Mouse (Mus musculus): Measurements from ENCODE around the gene Rbl2. TPM values are rescaled to one million over a fixed set of nuclear protein-coding genes. Genes with fewer than 3 reads are reported as not detected.
A peak's percentile ranks its signal among the peaks of the same experiment; 100 is the strongest.

Gene Rbl2
- polyA plus RNA-seq (2016; fragmentation: Nextera tagmentation; extraction: Ambion mirVana), result 4.4 and 6.2 TPM in 2 replicates

- Histone ChIP-seq H3K4me3 (peak within 1 kb of the TSS; percentile 93), H3K9me3 (replicated peaks) (no peaks in the 10 kb centered on the region), H3K27me3 (ENCODE audit: low read depth, poor library complexity, severe bottlenecking) (no peaks in the 10 kb centered on the region), H3K27ac (peak within 1 kb of the TSS; percentile 84), H3K36me3 (no peaks in the 10 kb centered on the region), H3K4me1 (peaks cover 19% of the 10 kb centered on the region)
- DNase-seq (ENCODE audit: low spot score), result peak; percentile 93
- WGBS, result 0% methylated on average over 25 of the region's 25 CpGs
Observed at GRCm38 (mm10) chr8:91069834-91070233, at the start of gene Rbl2. Gene Rbl2, plus strand, starts transcription at chr8:91070057.

- Histone ChIP-seq H3K27me3 (ENCODE audit: low read depth, poor library complexity, severe bottlenecking) (no peaks in the 10 kb centered on the region), H3K4me3 (no peak overlapping the region), H3K36me3 (peaks cover 99% of the 10 kb centered on the region), H3K4me1 (no peaks in the 10 kb centered on the region), H3K27ac (no peak overlapping the region), H3K9me3 (replicated peaks) (no peaks in the 10 kb centered on the region)
- WGBS, result 87% methylated on average over 6 of the region's 6 CpGs
- no peak for DNase-seq (ENCODE audit: low spot score)
Observed at GRCm38 (mm10) chr8:91034417-91034816, 35.4 kb upstream of the Rbl2 start.

- H3K36me3 ChIP-seq, result peaks cover 99% of the 10 kb centered on the region
- H3K4me3 ChIP-seq, result no peak overlapping the region
- no peak for DNase-seq (ENCODE audit: low spot score)
- H3K27me3 ChIP-seq (ENCODE audit: low read depth, poor library complexity, severe bottlenecking), result no peaks in the 10 kb centered on the region
- no peaks in the 10 kb centered on the region for H3K9me3 ChIP-seq (replicated peaks)
- H3K27ac ChIP-seq, result no peak overlapping the region
- WGBS, result 83% methylated on average over 6 of the region's 6 CpGs
- no peaks in the 10 kb centered on the region for H3K4me1 ChIP-seq
Observed at GRCm38 (mm10) chr8:91036905-91037304, 33.0 kb upstream of the Rbl2 start.

- H3K36me3 ChIP-seq, result peaks cover 99% of the 10 kb centered on the region
- 96% methylated on average over 1 of the region's 1 CpGs for WGBS
Observed at GRCm38 (mm10) chr8:91038637-91039036, 31.2 kb upstream of the Rbl2 start.

GRCm38 (mm10) chr8:91046370-91046769, 23.5 kb upstream of the Rbl2 start:
- H3K27ac ChIP-seq, result no peak overlapping the region
- H3K36me3 ChIP-seq, result peaks cover 87% of the 10 kb centered on the region
- no peak overlapping the region for H3K4me3 ChIP-seq
- 89% methylated on average over 4 of the region's 4 CpGs for WGBS
- H3K9me3 ChIP-seq (replicated peaks), result no peaks in the 10 kb centered on the region
- H3K4me1 ChIP-seq, result no peaks in the 10 kb centered on the region
- DNase-seq (ENCODE audit: low spot score), result no peak
- no peaks in the 10 kb centered on the region for H3K27me3 ChIP-seq (ENCODE audit: low read depth, poor library complexity, severe bottlenecking)

More at GRCm38 (mm10) chr8:91038637-91039036, 31.2 kb upstream of the Rbl2 start:
- Histone ChIP-seq H3K27ac (no peak overlapping the region), H3K27me3 (ENCODE audit: low read depth, poor library complexity, severe bottlenecking) (no peaks in the 10 kb centered on the region), H3K9me3 (replicated peaks) (no peaks in the 10 kb centered on the region), H3K4me3 (no peak overlapping the region), H3K4me1 (no peaks in the 10 kb centered on the region)
- DNase-seq (ENCODE audit: low spot score), result no peak

GRCm38 (mm10) chr8:91051037-91051436, 18.8 kb upstream of the Rbl2 start:
- 83% methylated on average over 8 of the region's 8 CpGs for WGBS
- peaks cover 56% of the 10 kb centered on the region for H3K36me3 ChIP-seq
- no peak overlapping the region for H3K27ac ChIP-seq

GRCm38 (mm10) chr8:91054418-91054817, 15.4 kb upstream of the Rbl2 start:
- no peak for DNase-seq (ENCODE audit: low spot score)
- no peak overlapping the region for H3K27ac ChIP-seq
- WGBS, result 91% methylated on average over 4 of the region's 4 CpGs

More at GRCm38 (mm10) chr8:91051037-91051436, 18.8 kb upstream of the Rbl2 start:
- Histone ChIP-seq H3K4me3 (no peak overlapping the region), H3K27me3 (ENCODE audit: low read depth, poor library complexity, severe bottlenecking) (no peaks in the 10 kb centered on the region), H3K4me1 (no peaks in the 10 kb centered on the region), H3K9me3 (replicated peaks) (no peaks in the 10 kb centered on the region)
- no peak for DNase-seq (ENCODE audit: low spot score)

GRCm38 (mm10) chr8:91056848-91057247, 13.0 kb upstream of the Rbl2 start:
- Histone ChIP-seq H3K27me3 (ENCODE audit: low read depth, poor library complexity, severe bottlenecking) (no peaks in the 10 kb centered on the region), H3K4me1 (peaks cover 6% of the 10 kb centered on the region), H3K36me3 (peaks cover 9% of the 10 kb centered on the region), H3K9me3 (replicated peaks) (no peaks in the 10 kb centered on the region), H3K27ac (no peak overlapping the region), H3K4me3 (no peak overlapping the region)
- no peak for DNase-seq (ENCODE audit: low spot score)
- WGBS, result 65% methylated on average over 3 of the region's 3 CpGs

More at GRCm38 (mm10) chr8:91054418-91054817, 15.4 kb upstream of the Rbl2 start:
- Histone ChIP-seq H3K9me3 (replicated peaks) (no peaks in the 10 kb centered on the region), H3K36me3 (peaks cover 31% of the 10 kb centered on the region), H3K4me1 (no peaks in the 10 kb centered on the region), H3K4me3 (no peak overlapping the region), H3K27me3 (ENCODE audit: low read depth, poor library complexity, severe bottlenecking) (no peaks in the 10 kb centered on the region)

- Histone ChIP-seq H3K4me3 (no peak overlapping the region), H3K27ac (no peak overlapping the region), H3K9me3 (replicated peaks) (no peaks in the 10 kb centered on the region), H3K4me1 (peaks cover 6% of the 10 kb centered on the region), H3K36me3 (no peaks in the 10 kb centered on the region), H3K27me3 (ENCODE audit: low read depth, poor library complexity, severe bottlenecking) (no peaks in the 10 kb centered on the region)
- no peak for DNase-seq (ENCODE audit: low spot score)
Observed at GRCm38 (mm10) chr8:91059086-91059578, 10.7 kb upstream of the Rbl2 start.

GRCm38 (mm10) chr8:91059884-91060510, 9.9 kb upstream of the Rbl2 start:
- peaks cover 6% of the 10 kb centered on the region for H3K4me1 ChIP-seq
- no peak for DNase-seq (ENCODE audit: low spot score)
- WGBS, result 94% methylated on average over 7 of the region's 7 CpGs

GRCm38 (mm10) chr8:91060555-91061471, 9.0 kb upstream of the Rbl2 start:
- peaks cover 6% of the 10 kb centered on the region for H3K4me1 ChIP-seq
- no peak for DNase-seq (ENCODE audit: low spot score)
- 82% methylated on average over 19 of the region's 19 CpGs for WGBS
- no peaks in the 10 kb centered on the region for H3K36me3 ChIP-seq
- no peaks in the 10 kb centered on the region for H3K27me3 ChIP-seq (ENCODE audit: low read depth, poor library complexity, severe bottlenecking)
- no peaks in the 10 kb centered on the region for H3K9me3 ChIP-seq (replicated peaks)
- H3K27ac ChIP-seq, result no peak overlapping the region
- no peak overlapping the region for H3K4me3 ChIP-seq

More at GRCm38 (mm10) chr8:91059884-91060510, 9.9 kb upstream of the Rbl2 start:
- Histone ChIP-seq H3K36me3 (no peaks in the 10 kb centered on the region), H3K27me3 (ENCODE audit: low read depth, poor library complexity, severe bottlenecking) (no peaks in the 10 kb centered on the region), H3K27ac (no peak overlapping the region), H3K4me3 (no peak overlapping the region), H3K9me3 (replicated peaks) (no peaks in the 10 kb centered on the region)

- DNase-seq (ENCODE audit: low spot score), result no peak
- H3K9me3 ChIP-seq (replicated peaks), result no peaks in the 10 kb centered on the region
Observed at GRCm38 (mm10) chr8:91065179-91065578, 4.7 kb upstream of the Rbl2 start.

GRCm38 (mm10) chr8:91069407-91069806, 450 bp upstream of the Rbl2 start:
- Histone ChIP-seq H3K4me1 (peaks cover 19% of the 10 kb centered on the region), H3K4me3 (peak overlapping the region; percentile 93), H3K27me3 (ENCODE audit: low read depth, poor library complexity, severe bottlenecking) (no peaks in the 10 kb centered on the region), H3K9me3 (replicated peaks) (no peaks in the 10 kb centered on the region), H3K36me3 (no peaks in the 10 kb centered on the region), H3K27ac (peak overlapping the region; percentile 84)
- no peak for DNase-seq (ENCODE audit: low spot score)
- WGBS, result 6% methylated on average over 10 of the region's 10 CpGs

More at GRCm38 (mm10) chr8:91065179-91065578, 4.7 kb upstream of the Rbl2 start:
- no peaks in the 10 kb centered on the region for H3K27me3 ChIP-seq (ENCODE audit: low read depth, poor library complexity, severe bottlenecking)
- 80% methylated on average over 4 of the region's 4 CpGs for WGBS
- H3K4me1 ChIP-seq, result peaks cover 14% of the 10 kb centered on the region
- no peak overlapping the region for H3K27ac ChIP-seq
- no peaks in the 10 kb centered on the region for H3K36me3 ChIP-seq
- no peak overlapping the region for H3K4me3 ChIP-seq

Measured in limb, embryonic 10.5 days (tissue).